Mouse (Mus musculus) forebrain, postnatal 0 days (tissue): ENCODE results near the gene Tmem239. TPM values are rescaled to one million over a fixed set of nuclear protein-coding genes. Genes with fewer than 3 reads are reported as not detected.

Experiments used
- ATAC-seq: fragments of 200-750 bp; cut with Nextera tagmentation; 2 replicates; pipeline ENCODE4 v1.8.0; 2017; ENCODE audit warnings: mild to moderate bottlenecking, moderate library complexity
- DNase-seq: peaks from one replicate; pipeline ENCODE4 v3.0.0-alpha.2; 2015
- H3K27ac ChIP-seq: fragments of 300-500 bp; sonication (generic); 2 replicates; pipeline ENCODE4 v1.5.1; 2014; ENCODE audit warnings: low read depth, mild to moderate bottlenecking, antibody characterized with exemption, low read length, moderate library complexity, mixed read lengths
- H3K27me3 ChIP-seq: fragments of 300-500 bp; sonication (generic); 2 replicates; pipeline ENCODE4 v1.6.1; 2014; ENCODE audit warnings: mild to moderate bottlenecking, low read length, mixed read lengths; ENCODE audit not compliant: insufficient read depth
- H3K36me3 ChIP-seq: fragments of 300-500 bp; sonication (generic); 2 replicates; pipeline ENCODE4 v1.6.1; 2014; ENCODE audit warnings: mild to moderate bottlenecking, moderate library complexity; ENCODE audit not compliant: insufficient read depth
- H3K4me1 ChIP-seq: fragments of 300-500 bp; sonication (generic); 2 replicates; pipeline ENCODE4 v1.6.1; 2014; ENCODE audit warnings: antibody characterized with exemption; ENCODE audit not compliant: insufficient read depth
- H3K4me2 ChIP-seq: fragments of 300-500 bp; sonication (generic); 2 replicates; pipeline ENCODE4 v1.6.1; 2014; ENCODE audit warnings: low read depth, mild to moderate bottlenecking, moderate library complexity
- H3K4me3 ChIP-seq: fragments of 300-500 bp; sonication (generic); 2 replicates; pipeline ENCODE4 v1.5.1; 2014; ENCODE audit warnings: low read depth, low read length, mixed read lengths
- H3K9ac ChIP-seq: fragments of 300-500 bp; sonication (generic); 2 replicates; pipeline ENCODE4 v1.6.1; 2014; ENCODE audit warnings: mild to moderate bottlenecking
- H3K9me3 ChIP-seq: fragments of 300-500 bp; sonication (generic); 2 replicates; pipeline ENCODE4 v1.6.1; 2016; ENCODE audit warnings: low read length
- CTCF ChIP-seq: sonication (generic); IDR thresholded peaks from 2 replicates; pipeline ENCODE4 v1.5.1; 2016; ENCODE audit warnings: antibody characterized with exemption, control low read depth, low read depth
- WGBS: fragments of 180-500 bp; shearing (Covaris S2); extraction: QIAGEN DNeasy Blood & Tissue Kit; methylation state at CpG from one replicate; pipeline ENCODE4 v1.1.7; 2014; 5-methylcytosine and 5-hydroxymethylcytosine counted together
- polyA plus RNA-seq: library from polyadenylated mRNA; unstranded; fragments of >200 nt; fragmentation: Nextera tagmentation; extraction: Ambion mirVana; gene quantifications from 2 replicates; pipeline ENCODE4 v1.2.1, GENCODE M21; 2015
- total RNA-seq: library from RNA; depleted of rRNA; stranded (reverse); fragments of >200 nt; gene quantifications from 2 replicates; pipeline ENCODE4 v1.2.3, GENCODE M21; 2014

The Tmem239 gene
- total and polyA plus RNA-seq, 2 experiments from 2014 or later = 0.16 TPM; not detected in 1

DNA sequence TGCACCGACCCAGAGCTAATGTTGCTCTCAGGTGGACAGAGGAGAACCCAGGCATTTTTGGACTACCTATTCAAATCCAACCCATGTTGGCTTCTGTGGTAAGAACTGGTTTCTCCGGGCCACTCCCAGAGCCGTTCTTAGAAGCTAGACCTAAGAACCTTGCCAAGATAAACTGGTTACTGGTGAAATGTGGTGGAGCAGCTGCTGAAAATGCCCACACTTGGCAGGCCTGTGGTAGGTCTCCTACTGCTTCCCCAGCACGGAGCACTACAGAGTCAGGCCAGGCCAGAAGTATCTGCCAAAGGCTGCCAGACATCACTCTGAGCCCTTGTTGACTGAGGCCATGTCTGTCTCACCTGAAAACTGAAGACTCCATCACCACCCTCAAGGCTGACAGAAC lies 31.3 kb upstream of the Tmem239 start:
- WGBS = 73% methylated on average over 4 of the region's 4 CpGs
- H3K27ac ChIP-seq = no peak overlapping the region
- H3K4me2 ChIP-seq = no peak overlapping the region
- no peak overlapping the region for H3K9ac ChIP-seq
- no peaks in the 10 kb centered on the region for H3K36me3 ChIP-seq
- TF ChIP-seq CTCF = no peak
- no peak overlapping the region for H3K4me3 ChIP-seq
- H3K27me3 ChIP-seq = no peaks in the 10 kb centered on the region
- no peak for ATAC-seq
- DNase-seq = no peak
- H3K4me1 ChIP-seq = no peaks in the 10 kb centered on the region
- no peaks in the 10 kb centered on the region for H3K9me3 ChIP-seq

DNA sequence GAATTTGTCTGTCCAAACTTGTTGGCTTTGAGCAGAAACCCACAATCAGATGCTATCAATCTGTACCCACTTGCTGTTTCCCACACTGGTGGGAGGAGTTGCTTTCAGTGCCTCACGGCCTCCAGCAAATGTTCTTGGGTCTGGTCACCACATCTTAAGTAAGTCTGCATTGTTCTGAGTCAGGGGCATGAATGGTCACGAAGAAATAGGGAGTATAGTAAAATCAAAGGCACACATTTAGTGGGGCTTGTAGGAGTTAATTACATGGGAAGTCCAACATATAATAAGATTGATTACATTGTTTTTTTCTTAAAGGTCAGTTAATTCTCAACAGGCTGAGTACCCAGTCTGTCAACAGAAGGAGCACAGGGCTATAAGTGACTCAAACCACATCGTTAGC lies 23.1 kb upstream of the Tmem239 start:
- no peak overlapping the region for H3K9ac ChIP-seq
- H3K27ac ChIP-seq = no peak overlapping the region
- no peaks in the 10 kb centered on the region for H3K36me3 ChIP-seq
- no peaks in the 10 kb centered on the region for H3K27me3 ChIP-seq
- no peaks in the 10 kb centered on the region for H3K9me3 ChIP-seq
- DNase-seq (no peak), ATAC-seq (no peak)
- no peak for TF ChIP-seq CTCF
- WGBS = 27% methylated on average over 3 of the region's 3 CpGs
- no peak overlapping the region for H3K4me3 ChIP-seq
- no peaks in the 10 kb centered on the region for H3K4me1 ChIP-seq
- H3K4me2 ChIP-seq = no peak overlapping the region

GRCm38 (mm10) chr2:130383895-130384294 lies 22.4 kb upstream of the Tmem239 start:
- Histone ChIP-seq H3K9ac (no peak overlapping the region), H3K27me3 (no peaks in the 10 kb centered on the region), H3K4me2 (no peak overlapping the region), H3K4me1 (no peaks in the 10 kb centered on the region), H3K36me3 (no peaks in the 10 kb centered on the region), H3K9me3 (no peaks in the 10 kb centered on the region), H3K4me3 (no peak overlapping the region), H3K27ac (no peak overlapping the region)
- TF ChIP-seq CTCF = no peak
- WGBS = 50% methylated on average over 6 of the region's 6 CpGs
- no peak for ATAC-seq
- DNase-seq = no peak

DNA sequence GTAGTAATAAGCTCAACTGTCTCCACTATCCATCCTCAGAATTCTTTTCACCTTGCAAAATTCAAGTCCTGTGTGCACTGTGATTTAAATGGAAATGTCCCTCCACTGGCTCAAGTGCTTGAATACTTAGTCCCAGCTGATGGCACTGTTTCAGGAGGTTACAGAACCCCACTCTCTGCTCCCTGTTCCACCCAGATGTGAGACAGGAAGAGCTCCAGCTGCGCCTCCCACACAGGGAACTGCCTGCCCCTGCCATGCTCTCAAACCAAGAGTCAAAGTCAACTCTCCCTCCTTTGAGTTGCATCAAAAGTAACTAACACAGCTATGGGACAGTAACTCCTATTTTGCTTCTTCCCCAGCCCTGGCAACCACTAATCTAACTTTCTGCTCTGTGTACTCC lies 20.1 kb upstream of the Tmem239 start:
- WGBS = 74% methylated on average over 1 of the region's 1 CpGs

GRCm38 (mm10) chr2:130388796-130389195 lies 17.5 kb upstream of the Tmem239 start:
- H3K27me3 ChIP-seq = no peaks in the 10 kb centered on the region
- no peak overlapping the region for H3K9ac ChIP-seq
- no peak overlapping the region for H3K4me2 ChIP-seq
- DNase-seq (no peak), ATAC-seq (no peak)
- no peak overlapping the region for H3K4me3 ChIP-seq
- H3K9me3 ChIP-seq = no peaks in the 10 kb centered on the region
- peak; percentile 51 for TF ChIP-seq CTCF
- 77% methylated on average over 2 of the region's 2 CpGs for WGBS
- H3K27ac ChIP-seq = no peak overlapping the region
- peaks cover 16% of the 10 kb centered on the region; the same call in 1 of the 2 replicates for H3K36me3 ChIP-seq
- H3K4me1 ChIP-seq = no peaks in the 10 kb centered on the region

More for the DNA sequence above, 20.1 kb upstream of the Tmem239 start:
- Histone ChIP-seq H3K36me3 (peaks cover 7% of the 10 kb centered on the region; the same call in 1 of the 2 replicates), H3K4me3 (no peak overlapping the region), H3K4me2 (no peak overlapping the region), H3K9me3 (no peaks in the 10 kb centered on the region), H3K27me3 (no peaks in the 10 kb centered on the region), H3K9ac (no peak overlapping the region), H3K27ac (no peak overlapping the region), H3K4me1 (no peaks in the 10 kb centered on the region)
- no peak for ATAC-seq
- DNase-seq = no peak
- no peak for TF ChIP-seq CTCF

- ATAC-seq = no peak
Measured at GRCm38 (mm10) chr2:130390993-130391625, 15.2 kb upstream of the Tmem239 start.

DNA sequence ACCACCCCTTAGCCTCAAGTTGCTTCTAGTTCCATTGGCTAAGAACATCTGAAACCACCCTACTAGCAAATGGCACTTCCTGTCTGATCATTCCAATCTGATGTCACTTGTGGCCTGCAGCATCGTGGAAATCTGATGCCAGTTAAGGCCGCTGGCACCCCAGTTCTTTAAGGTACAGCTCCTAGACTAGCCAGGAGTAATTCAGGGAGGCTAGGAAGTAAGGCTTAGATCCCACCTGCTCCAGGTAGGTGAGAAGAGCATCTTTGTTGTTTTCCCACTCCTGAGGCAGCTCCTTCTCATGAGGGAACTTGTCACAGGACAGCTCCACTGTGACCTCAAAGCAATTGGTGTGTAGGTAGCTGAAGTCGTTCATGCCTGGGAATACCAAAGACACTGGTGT lies 13.4 kb upstream of the Tmem239 start:
- 90% methylated on average over 3 of the region's 3 CpGs for WGBS
- ATAC-seq (no peak), DNase-seq (no peak)
- H3K27me3 ChIP-seq = no peaks in the 10 kb centered on the region; the same call in 1 of the 2 replicates
- no peak overlapping the region for H3K9ac ChIP-seq
- no peak for TF ChIP-seq CTCF
- H3K9me3 ChIP-seq = no peaks in the 10 kb centered on the region
- no peak overlapping the region for H3K4me3 ChIP-seq
- no peak overlapping the region for H3K27ac ChIP-seq
- H3K36me3 ChIP-seq = peaks cover 16% of the 10 kb centered on the region; the same call in 1 of the 2 replicates
- H3K4me2 ChIP-seq = no peak overlapping the region
- H3K4me1 ChIP-seq = 0 out of 2 replicates have a peak, but pooled peaks cover 12% of the 10 kb centered on the region

More at GRCm38 (mm10) chr2:130390993-130391625, 15.2 kb upstream of the Tmem239 start:
- WGBS = 89% methylated on average over 11 of the region's 11 CpGs
- no peak for DNase-seq
- Histone ChIP-seq H3K9me3 (no peaks in the 10 kb centered on the region), H3K9ac (no peak overlapping the region), H3K4me1 (no peaks in the 10 kb centered on the region), H3K27me3 (no peaks in the 10 kb centered on the region), H3K4me2 (no peak overlapping the region), H3K27ac (no peak overlapping the region), H3K4me3 (no peak overlapping the region), H3K36me3 (peaks cover 16% of the 10 kb centered on the region; the same call in 1 of the 2 replicates)
- no peak for TF ChIP-seq CTCF
